Mouse (Mus musculus) erythroid progenitor cell, adult 5-6 weeks (primary cell): ENCODE results near the gene Kdm2b. TPM values are rescaled to one million over a fixed set of nuclear protein-coding genes. Genes with fewer than 3 reads are reported as not detected.

Experiments used
- ATAC-seq: replicated peaks from 2 replicates; pipeline ENCODE4 v1.8.0; 2016; ENCODE audit warnings: moderate number of reproducible peaks, mild to moderate bottlenecking, moderate TSS enrichment, inconsistent platforms; ENCODE audit not compliant: poor library complexity, low FRiP score, severe bottlenecking
- total RNA-seq, 2 experiments: library from RNA; stranded (forward) in 1 of 2; stranded (reverse) in 1 of 2; fragments of 150-400 nt in 1 of 2; fragments of 186-747, 209-891 nt in 1 of 2; gene quantifications; 2 replicates each; pipeline versions ENCODE4 v1.2.3 to v1.2.4; 2015 to 2017; ENCODE audit warnings: low replicate concordance in 2 of 2

Kdm2b gene
- total RNA-seq, 2 experiments from 2014 or later: 7.5 to 13.0 TPM

- no peak for ATAC-seq
Measured at GRCm38 (mm10) chr5:122876671-122877070, 113.0 kb downstream of the Kdm2b start.

DNA sequence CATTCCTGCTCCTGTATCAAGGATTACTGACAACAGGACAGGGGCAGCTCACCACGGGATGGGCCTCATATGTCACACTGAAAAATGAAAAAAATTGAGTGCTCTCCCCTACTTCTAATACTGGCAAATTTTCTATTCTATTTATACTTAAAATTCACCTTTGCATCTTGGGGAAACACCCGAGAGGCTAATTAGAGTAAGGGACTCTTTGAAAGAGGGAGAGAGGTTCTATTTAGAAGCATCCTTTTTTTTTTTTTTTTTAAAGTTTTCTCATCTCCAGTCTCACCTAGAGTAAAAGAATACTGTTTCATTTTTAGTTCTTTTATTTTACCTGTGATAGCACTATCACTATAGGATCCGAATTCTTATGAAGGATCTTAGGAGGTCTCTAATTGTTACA, 115.3 kb downstream of the Kdm2b start:
- no peak for ATAC-seq

GRCm38 (mm10) chr5:122873573-122873972, 116.0 kb downstream of the Kdm2b start:
- no peak for ATAC-seq

GRCm38 (mm10) chr5:122872626-122873025, 117.0 kb downstream of the Kdm2b start:
- ATAC-seq: no peak

DNA sequence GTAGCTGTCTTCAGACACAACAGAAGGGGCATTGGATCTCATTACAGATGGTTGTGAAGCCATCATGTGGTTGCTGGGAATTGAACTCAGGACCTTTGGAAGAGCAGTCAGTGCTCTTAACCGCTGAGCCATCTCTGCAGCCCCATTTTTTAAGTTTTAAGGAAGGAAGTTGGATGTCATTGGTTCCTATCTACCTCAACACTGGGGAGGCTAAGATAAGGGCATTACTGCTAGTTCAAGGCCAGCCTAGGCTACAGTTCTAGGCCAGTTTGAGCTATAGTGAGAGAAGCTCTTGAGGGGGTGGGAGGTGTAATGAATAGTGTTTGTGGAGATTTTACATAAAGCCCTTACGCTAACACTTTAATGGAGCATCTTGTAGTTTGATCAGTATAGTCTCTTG, 126.6 kb downstream of the Kdm2b start:
- ATAC-seq: no peak

DNA sequence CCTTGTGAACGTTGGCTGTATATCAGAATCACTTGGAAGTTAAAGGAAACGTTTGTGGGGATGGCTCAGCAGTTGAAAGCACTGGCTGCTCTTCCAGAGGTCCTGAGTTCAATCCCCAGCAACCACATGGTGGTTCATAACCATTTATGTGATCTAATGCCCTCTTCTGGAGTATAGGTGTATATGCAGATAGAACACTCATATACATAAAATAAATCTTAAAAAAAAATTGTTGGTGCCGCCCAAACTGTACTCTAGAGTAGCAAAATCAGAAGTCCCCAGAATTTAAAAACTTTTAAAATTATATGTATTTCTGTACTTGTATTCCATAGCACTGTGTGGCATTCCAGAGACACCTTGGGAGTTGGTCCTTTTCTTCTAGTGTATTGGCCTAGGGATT, 133.8 kb downstream of the Kdm2b start:
- ATAC-seq: no peak

DNA sequence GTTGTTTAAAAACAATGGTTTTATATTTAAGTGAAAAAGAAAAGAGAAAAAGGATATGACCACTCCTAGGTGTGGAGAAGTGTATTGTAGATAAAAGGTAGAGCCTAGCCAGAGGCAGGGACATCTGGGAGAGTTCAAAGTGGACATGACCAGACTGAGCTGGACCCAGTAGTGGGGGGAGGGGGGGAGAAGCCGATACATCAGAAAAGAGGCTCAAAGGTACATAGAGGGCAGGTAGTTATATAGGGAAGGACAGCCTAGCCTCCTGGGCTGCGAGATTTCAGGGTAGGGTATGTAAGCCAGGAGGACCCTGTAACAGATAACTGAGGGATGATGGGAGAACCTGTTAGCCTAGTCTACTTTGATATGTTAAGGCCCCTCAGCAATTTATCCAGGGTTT, 137.0 kb downstream of the Kdm2b start:
- no peak for ATAC-seq

GRCm38 (mm10) chr5:122850319-122851002, 139.2 kb downstream of the Kdm2b start:
- peak; percentile 71 for ATAC-seq

DNA sequence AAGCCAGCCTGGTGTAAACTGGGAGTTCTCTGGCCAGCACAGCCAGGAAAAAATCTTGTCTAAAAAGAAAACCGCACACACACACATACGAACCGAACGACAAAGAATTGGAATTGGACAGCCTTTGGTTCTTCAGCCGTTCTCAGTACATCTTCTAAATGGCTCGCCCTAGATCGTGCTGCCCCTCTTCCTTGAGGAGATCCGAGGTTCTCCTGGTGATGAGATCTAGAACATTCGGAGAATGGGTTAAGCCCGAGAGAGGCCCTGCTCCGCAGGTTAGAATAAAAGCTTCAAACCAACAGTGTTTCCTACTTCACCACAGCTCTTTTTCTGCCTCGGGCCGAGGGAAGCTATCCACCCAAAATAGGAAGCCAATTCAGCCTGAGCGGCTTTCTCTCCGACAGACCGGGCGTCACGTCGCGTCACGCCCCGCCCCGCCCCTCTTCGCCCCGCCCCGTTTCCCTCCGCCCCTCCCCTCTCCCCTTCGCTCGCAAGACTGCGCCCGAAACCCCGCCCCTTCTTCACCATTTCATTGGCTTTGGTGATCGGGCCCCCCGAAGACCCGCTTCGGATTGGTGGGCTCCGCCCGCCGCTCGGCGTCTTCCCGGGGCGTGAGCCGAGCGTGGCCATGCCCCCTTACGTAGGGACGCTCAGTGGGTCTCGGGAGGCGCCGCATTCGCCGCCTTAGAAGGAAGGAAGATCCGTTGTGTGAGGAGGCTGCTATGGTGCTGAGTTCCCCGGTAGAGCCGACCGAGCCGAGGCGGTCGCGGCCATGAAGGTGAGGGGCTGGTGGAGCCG, 139.9 kb downstream of the Kdm2b start, which contains the start of gene Rnf34:
TSS of gene Rnf34 (plus strand) at position 528 of the 798 bp plus-strand sequence.
- ATAC-seq: peak; percentile 98

DNA sequence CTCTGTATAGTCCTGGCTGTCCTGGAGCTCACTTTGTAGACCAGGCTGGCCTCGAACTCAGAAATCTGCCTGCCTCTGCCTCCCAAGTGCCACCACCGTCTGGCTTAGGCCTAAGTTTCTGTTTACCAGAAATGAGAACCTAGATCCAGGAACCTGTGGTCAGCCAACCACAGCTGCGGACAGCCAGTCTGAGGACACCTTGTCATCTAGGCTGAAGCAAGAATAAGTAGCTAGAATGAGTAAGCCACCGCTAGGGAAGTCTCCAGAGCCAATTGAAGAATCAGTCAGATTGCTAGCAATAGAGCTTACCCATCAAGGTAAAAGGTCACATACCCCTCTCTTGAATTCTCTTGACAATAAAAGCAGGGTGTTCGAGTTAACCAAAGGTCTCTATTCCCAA, 145.8 kb downstream of the Kdm2b start:
- ATAC-seq: no peak

- ATAC-seq: no peak
Measured at GRCm38 (mm10) chr5:122841126-122841525, 148.5 kb downstream of the Kdm2b start.

- ATAC-seq: no peak
Measured at GRCm38 (mm10) chr5:122832996-122833395, 156.6 kb downstream of the Kdm2b start.

DNA sequence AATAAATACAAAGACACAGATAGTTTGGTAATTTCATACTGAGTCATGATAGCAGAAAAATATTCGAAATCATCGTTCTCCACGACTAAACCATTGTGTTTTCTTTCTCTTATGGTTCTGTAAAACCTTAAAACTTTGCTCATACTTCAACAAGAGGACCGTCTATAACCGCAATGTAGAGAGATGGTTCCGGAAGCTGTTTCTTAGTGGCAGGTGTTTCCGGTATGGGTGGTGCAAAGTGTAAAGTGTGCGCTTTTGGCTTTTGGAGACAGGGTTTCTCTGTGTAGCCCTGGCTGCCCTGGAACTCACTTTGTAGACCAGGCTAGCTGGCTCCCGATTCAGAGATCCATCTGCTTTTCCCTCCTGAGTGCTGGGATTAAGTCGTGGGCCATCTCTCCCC, 157.1 kb downstream of the Kdm2b start:
- ATAC-seq: no peak

- no peak for ATAC-seq
Measured at GRCm38 (mm10) chr5:122825099-122825498, 164.5 kb downstream of the Kdm2b start.

DNA sequence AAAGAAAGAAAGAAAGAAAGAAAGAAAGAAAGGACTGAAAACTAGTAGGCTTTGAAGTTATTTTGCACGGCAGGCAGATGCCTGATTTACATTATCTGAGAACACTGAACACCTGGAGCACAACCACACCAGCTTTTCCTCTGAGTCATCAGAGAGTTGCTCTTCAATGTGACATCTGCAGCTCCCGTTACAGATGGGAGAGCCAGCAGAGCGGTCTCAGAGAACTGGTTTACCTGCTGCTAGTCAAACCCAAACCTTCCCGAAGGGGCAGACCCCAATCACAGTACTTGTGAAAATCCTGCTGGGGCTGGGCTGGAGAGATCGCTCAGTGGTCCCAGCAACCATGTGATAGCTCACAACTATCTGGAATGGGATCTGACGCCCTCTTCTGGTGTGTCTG, 165.2 kb downstream of the Kdm2b start:
- ATAC-seq: no peak

DNA sequence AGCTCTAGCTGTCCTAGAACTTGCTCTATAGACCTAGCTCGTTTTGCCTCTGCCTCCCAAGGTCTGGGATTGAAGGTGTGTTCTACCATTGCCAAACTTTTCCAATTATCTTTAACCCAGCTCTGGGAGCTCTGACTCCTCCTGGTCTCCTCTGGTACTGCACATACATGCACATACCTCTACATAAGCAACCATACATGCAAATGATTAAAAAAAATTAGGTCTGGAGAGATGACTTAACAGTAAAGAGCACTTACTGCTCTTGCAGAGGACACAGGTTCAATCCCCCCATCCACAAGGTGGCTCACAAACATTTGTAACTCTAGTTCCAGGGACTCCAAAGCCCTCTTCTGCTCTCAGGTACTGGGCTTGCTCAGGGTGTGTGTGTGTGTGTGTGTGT, 165.6 kb downstream of the Kdm2b start:
- no peak for ATAC-seq

DNA sequence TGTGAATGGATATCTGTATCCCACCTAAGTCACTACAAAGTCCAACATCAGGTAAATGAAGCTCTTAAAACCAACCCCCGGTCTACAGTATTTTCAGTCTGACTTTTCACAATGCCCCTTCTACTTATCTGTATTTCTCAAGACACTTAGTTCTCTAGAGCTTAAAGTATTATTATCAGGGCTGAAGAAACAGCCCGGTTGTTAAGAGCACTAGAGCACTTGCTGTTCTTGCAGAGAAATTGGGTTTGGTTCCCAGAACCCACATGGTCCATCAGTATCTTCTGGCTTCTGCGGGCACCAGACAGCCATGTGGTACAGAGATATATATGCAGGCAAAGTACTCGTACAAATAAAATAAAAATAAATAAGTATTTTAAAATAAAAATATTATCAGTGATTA, 167.2 kb downstream of the Kdm2b start:
- ATAC-seq: no peak

DNA sequence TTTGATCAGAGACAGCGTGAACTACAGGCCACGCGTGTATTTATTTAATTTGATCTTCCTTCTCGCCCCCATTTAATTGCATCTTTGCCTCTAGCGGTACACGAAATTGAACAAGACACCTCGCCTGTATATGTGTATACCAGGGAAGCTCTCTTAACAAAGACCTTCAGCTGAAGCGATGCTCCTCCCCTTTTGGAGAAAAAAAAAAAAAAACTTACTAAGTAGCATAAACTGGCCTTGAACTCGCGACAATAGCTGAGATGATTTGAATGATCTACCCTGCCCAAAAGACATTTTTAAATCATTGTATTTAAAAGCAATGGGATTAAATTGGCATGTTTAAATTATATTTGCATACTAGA, 168.1 kb downstream of the Kdm2b start:
- ATAC-seq: peak; percentile 63

GRCm38 (mm10) chr5:122820777-122821523, 168.7 kb downstream of the Kdm2b start, which contains the start of gene Anapc5:
Gene Anapc5, minus strand, starts transcription at chr5:122821339.
- peak; percentile 95 for ATAC-seq
